Mouse (Mus musculus) embryonic fibroblast, embryonic 13.5 days (primary cell): ENCODE results near the gene Tbccd1. TPM values are rescaled to one million over a fixed set of nuclear protein-coding genes. Genes with fewer than 3 reads are reported as not detected.

ENCODE experiments used
- H3K27ac ChIP-seq: 2 replicates; pipeline ENCODE4 v1.5.1; 2012; ENCODE audit warnings: low read length, control low read depth, inconsistent platforms; ENCODE audit not compliant: insufficient read depth
- H3K4me1 ChIP-seq: 2 replicates; pipeline ENCODE4 v1.6.1; 2011; ENCODE audit warnings: low read length; ENCODE audit not compliant: control insufficient read depth, insufficient read depth
- H3K4me3 ChIP-seq: 2 replicates; pipeline ENCODE4 v1.5.1; 2011; ENCODE audit warnings: mild to moderate bottlenecking, control low read depth, low read length; ENCODE audit not compliant: insufficient read depth
- CTCF ChIP-seq: IDR thresholded peaks from 2 replicates; pipeline ENCODE4 v1.5.1; 2011; ENCODE audit warnings: mild to moderate bottlenecking, control low read depth, low read length, moderate library complexity, borderline replicate concordance; ENCODE audit not compliant: insufficient read depth
- POLR2A ChIP-seq: IDR thresholded peaks from 2 replicates; pipeline ENCODE4 v1.6.1; 2011; ENCODE audit warnings: low read depth, mild to moderate bottlenecking, control low read depth, low read length, moderate library complexity
- polyA plus RNA-seq: library from polyadenylated mRNA; stranded (reverse); fragments of >200 nt; gene quantifications from 2 replicates; pipeline ENCODE4 v1.2.4, GENCODE M21; 2011; ENCODE audit warnings: low read depth; ENCODE audit not compliant: missing spikeins, insufficient read length

The Tbccd1 gene
- polyA plus RNA-seq, 1 experiment = 15.9 TPM

GRCm38 (mm10) chr16:22766738-22767211 lies 90.7 kb downstream of the Tbccd1 start:
- Histone ChIP-seq H3K4me3 (no peak overlapping the region), H3K27ac (peak overlapping the region; percentile 29; the same call in 1 of the 2 replicates), H3K4me1 (peaks cover 5% of the 10 kb centered on the region; the same call in 1 of the 2 replicates)
- TF ChIP-seq CTCF = no peak
- no peak for TF ChIP-seq POLR2A

- Histone ChIP-seq H3K4me1 (peaks cover 3% of the 10 kb centered on the region; the same call in 1 of the 2 replicates), H3K27ac (no peak overlapping the region), H3K4me3 (no peak overlapping the region)
- TF ChIP-seq CTCF (no peak), POLR2A (no peak)
These were observed 91.9 kb downstream of the Tbccd1 start for GRCm38 (mm10) chr16:22765531-22765930.

Other genes starting within 250 kb of the Tbccd1 start
- gene Dgkg, start 200.4 kb downstream of the Tbccd1 start, polyA plus RNA-seq = 0.32 and 0.58 TPM in 2 replicates
- gene Crygs, start 46.1 kb downstream of the Tbccd1 start, polyA plus RNA-seq = not detected in 2 replicates
- gene Dnajb11, start 176 bp upstream of the Tbccd1 start, polyA plus RNA-seq = 100 and 101 TPM in 2 replicates
- gene Ahsg, start 33.6 kb upstream of the Tbccd1 start, polyA plus RNA-seq = not detected in 2 replicates
- 0.65 and 0.94 TPM in 2 replicates for gene Fetub, start 60.7 kb upstream of the Tbccd1 start, polyA plus RNA-seq
- not detected in 2 replicates for gene Hrg, start 93.4 kb upstream of the Tbccd1 start, polyA plus RNA-seq
- 2.4 and 2.9 TPM in 2 replicates for gene Kng2, start 171.8 kb upstream of the Tbccd1 start, polyA plus RNA-seq
- gene Kng1, start 200.2 kb upstream of the Tbccd1 start, polyA plus RNA-seq = 1.4 and 1.5 TPM in 2 replicates
- 552 and 554 TPM in 2 replicates for gene Eif4a2, start 249.8 kb upstream of the Tbccd1 start, polyA plus RNA-seq